Mouse (Mus musculus) kidney, adult 10 weeks (tissue): ENCODE measurements around the gene Efr3b. TPM values are rescaled to one million over a fixed set of nuclear protein-coding genes. Genes with fewer than 3 reads are reported as not detected.

Experiments
- polyA plus RNA-seq: library from polyadenylated mRNA; stranded (reverse); fragments of 350-450 nt; fragmentation: Illumina TruSeq; extraction: RNeasy Lipid Tissue Mini Kit (QIAGEN cat#74804); gene quantifications from one replicate; pipeline ENCODE4 v1.2.3, GENCODE M21; 2014; ENCODE audit warnings: low read depth, low replicate concordance

Gene Efr3b
- 0.81 TPM for polyA plus RNA-seq

GRCm38 (mm10) chr12:4038061-4039041 lies at the start of gene Efr3b:
TSS of gene Efr3b (minus strand) at chr12:4038915.

GRCm38 (mm10) chr12:4082132-4083001 lies 43.7 kb upstream of the Efr3b start, which contains the start of gene Dnajc27:
TSS of gene Dnajc27 (plus strand) at chr12:4082583.

GRCm38 (mm10) chr12:3954651-3955050 lies 84.1 kb downstream of the Efr3b start, which contains the start of gene Pomc:
TSS of gene Pomc (plus strand) at chr12:3954951.

Other genes starting within 250 kb of the Efr3b start
- gene Dnmt3a, start 232.9 kb downstream of the Efr3b start, polyA plus RNA-seq = 5.0 TPM
- gene Pomc, start 84.0 kb downstream of the Efr3b start, polyA plus RNA-seq = not detected
- gene Dnajc27, start 43.7 kb upstream of the Efr3b start, polyA plus RNA-seq = 2.5 TPM
- 0.28 TPM for gene Adcy3, start 94.2 kb upstream of the Efr3b start, polyA plus RNA-seq
- gene Ptrhd1, start 195.1 kb upstream of the Efr3b start, polyA plus RNA-seq = 4.2 TPM
- 3.2 TPM for gene Cenpo, start 195.4 kb upstream of the Efr3b start, polyA plus RNA-seq